Mouse (Mus musculus): ENCODE results near the gene Erc2. TPM values are rescaled to one million over a fixed set of nuclear protein-coding genes. Genes with fewer than 3 reads are reported as not detected.

Erc2 gene
- polyA plus RNA-seq, 1 experiment from 2014 or later = 9.2 TPM

GRCm38 (mm10) chr14:28300095-28300494, 677.9 kb downstream of the Erc2 start:
- peaks cover 3% of the 10 kb centered on the region; the same call in 1 of the 2 replicates for H3K27me3 ChIP-seq
- no peak overlapping the region for H3K4me2 ChIP-seq (replicated peaks)
- no peaks in the 10 kb centered on the region for H3K9me3 ChIP-seq
- no peak overlapping the region for H3K27ac ChIP-seq
- no peak overlapping the region for H3K9ac ChIP-seq
- H3K36me3 ChIP-seq = no peaks in the 10 kb centered on the region
- 42% methylated on average over 6 of the region's 6 CpGs for WGBS
- no peak for ATAC-seq (ENCODE audit: low FRiP score, low read depth)
- no peak overlapping the region for H3K4me3 ChIP-seq
- H3K4me1 ChIP-seq = peaks cover 19% of the 10 kb centered on the region

- no peak overlapping the region for H3K4me3 ChIP-seq
- H3K4me1 ChIP-seq = peaks cover 7% of the 10 kb centered on the region; the same call in 1 of the 2 replicates
- H3K9ac ChIP-seq = no peak overlapping the region
- peaks cover 2% of the 10 kb centered on the region; the same call in 1 of the 2 replicates for H3K27me3 ChIP-seq
- WGBS = 48% methylated on average over 5 of the region's 5 CpGs
- H3K4me2 ChIP-seq (replicated peaks) = no peak overlapping the region
- H3K27ac ChIP-seq = no peak overlapping the region
- no peaks in the 10 kb centered on the region for H3K9me3 ChIP-seq
- no peak for ATAC-seq (ENCODE audit: low FRiP score, low read depth)
- H3K36me3 ChIP-seq = no peaks in the 10 kb centered on the region
Observed at GRCm38 (mm10) chr14:28301251-28301650, 679.0 kb downstream of the Erc2 start.

- Histone ChIP-seq H3K27me3 (no peaks in the 10 kb centered on the region), H3K27ac (no peak overlapping the region), H3K4me2 (replicated peaks) (no peak overlapping the region), H3K4me1 (peaks cover 7% of the 10 kb centered on the region; the same call in 1 of the 2 replicates), H3K9me3 (no peaks in the 10 kb centered on the region), H3K4me3 (no peak overlapping the region), H3K36me3 (no peaks in the 10 kb centered on the region), H3K9ac (no peak overlapping the region)
- ATAC-seq (ENCODE audit: low FRiP score, low read depth) = no peak
- WGBS = 76% methylated on average over 5 of the region's 5 CpGs
Observed at GRCm38 (mm10) chr14:28304131-28304530, 681.9 kb downstream of the Erc2 start.

- no peak for ATAC-seq (ENCODE audit: low FRiP score, low read depth)
- Histone ChIP-seq H3K4me1 (peaks cover 8% of the 10 kb centered on the region; the same call in 1 of the 2 replicates), H3K4me3 (no peak overlapping the region), H3K9me3 (no peaks in the 10 kb centered on the region), H3K27me3 (no peaks in the 10 kb centered on the region), H3K9ac (no peak overlapping the region), H3K36me3 (no peaks in the 10 kb centered on the region), H3K27ac (no peak overlapping the region), H3K4me2 (replicated peaks) (no peak overlapping the region)
- WGBS = 78% methylated on average over 1 of the region's 1 CpGs
Observed at GRCm38 (mm10) chr14:28308661-28309060, 686.4 kb downstream of the Erc2 start.

- 87% methylated on average over 7 of the region's 7 CpGs for WGBS
Observed at GRCm38 (mm10) chr14:28316851-28317250, 694.6 kb downstream of the Erc2 start.

GRCm38 (mm10) chr14:28321916-28322534, 699.8 kb downstream of the Erc2 start:
- H3K36me3 ChIP-seq = no peaks in the 10 kb centered on the region
- no peak overlapping the region for H3K9ac ChIP-seq
- ATAC-seq (ENCODE audit: low FRiP score, low read depth) = no peak
- no peaks in the 10 kb centered on the region for H3K27me3 ChIP-seq
- no peak overlapping the region for H3K27ac ChIP-seq
- WGBS = 92% methylated on average over 5 of the region's 5 CpGs
- H3K4me1 ChIP-seq = peaks cover 25% of the 10 kb centered on the region
- no peaks in the 10 kb centered on the region for H3K9me3 ChIP-seq
- H3K4me3 ChIP-seq = no peak overlapping the region
- no peak overlapping the region for H3K4me2 ChIP-seq (replicated peaks)

More at GRCm38 (mm10) chr14:28316851-28317250, 694.6 kb downstream of the Erc2 start:
- no peak overlapping the region for H3K4me2 ChIP-seq (replicated peaks)
- no peak overlapping the region for H3K9ac ChIP-seq
- no peaks in the 10 kb centered on the region for H3K36me3 ChIP-seq
- no peak overlapping the region for H3K27ac ChIP-seq
- H3K9me3 ChIP-seq = no peaks in the 10 kb centered on the region
- H3K27me3 ChIP-seq = no peaks in the 10 kb centered on the region
- no peak for ATAC-seq (ENCODE audit: low FRiP score, low read depth)
- no peak overlapping the region for H3K4me3 ChIP-seq
- peaks cover 3% of the 10 kb centered on the region for H3K4me1 ChIP-seq

GRCm38 (mm10) chr14:28323243-28323642, 701.0 kb downstream of the Erc2 start:
- no peaks in the 10 kb centered on the region for H3K27me3 ChIP-seq
- H3K4me1 ChIP-seq = peaks cover 25% of the 10 kb centered on the region
- no peak overlapping the region for H3K4me3 ChIP-seq
- WGBS = 75% methylated on average over 2 of the region's 2 CpGs
- no peaks in the 10 kb centered on the region for H3K9me3 ChIP-seq
- H3K4me2 ChIP-seq (replicated peaks) = no peak overlapping the region
- no peak overlapping the region for H3K27ac ChIP-seq
- ATAC-seq (ENCODE audit: low FRiP score, low read depth) = no peak
- no peak overlapping the region for H3K9ac ChIP-seq
- H3K36me3 ChIP-seq = no peaks in the 10 kb centered on the region

- WGBS = 54% methylated on average over 2 of the region's 2 CpGs
- Histone ChIP-seq H3K4me2 (replicated peaks) (no peak overlapping the region), H3K36me3 (no peaks in the 10 kb centered on the region), H3K4me3 (no peak overlapping the region), H3K9ac (no peak overlapping the region), H3K4me1 (peaks cover 25% of the 10 kb centered on the region), H3K27ac (no peak overlapping the region), H3K9me3 (no peaks in the 10 kb centered on the region), H3K27me3 (no peaks in the 10 kb centered on the region)
- ATAC-seq (ENCODE audit: low FRiP score, low read depth) = no peak
Observed at GRCm38 (mm10) chr14:28323727-28324126, 701.5 kb downstream of the Erc2 start.

GRCm38 (mm10) chr14:28326456-28326855, 704.2 kb downstream of the Erc2 start:
- 66% methylated on average over 7 of the region's 7 CpGs for WGBS
- no peak overlapping the region for H3K4me3 ChIP-seq
- H3K27ac ChIP-seq = no peak overlapping the region
- no peaks in the 10 kb centered on the region for H3K9me3 ChIP-seq
- H3K4me2 ChIP-seq (replicated peaks) = no peak overlapping the region
- no peaks in the 10 kb centered on the region for H3K27me3 ChIP-seq
- no peaks in the 10 kb centered on the region for H3K36me3 ChIP-seq
- ATAC-seq (ENCODE audit: low FRiP score, low read depth) = no peak
- H3K9ac ChIP-seq = no peak overlapping the region
- H3K4me1 ChIP-seq = peaks cover 38% of the 10 kb centered on the region

GRCm38 (mm10) chr14:28328512-28328911, 706.3 kb downstream of the Erc2 start:
- Histone ChIP-seq H3K9ac (no peak overlapping the region), H3K9me3 (no peaks in the 10 kb centered on the region), H3K27me3 (no peaks in the 10 kb centered on the region), H3K36me3 (no peaks in the 10 kb centered on the region), H3K4me2 (replicated peaks) (no peak overlapping the region), H3K4me1 (peaks cover 56% of the 10 kb centered on the region), H3K4me3 (no peak overlapping the region), H3K27ac (no peak overlapping the region)
- 72% methylated on average over 8 of the region's 8 CpGs for WGBS
- ATAC-seq (ENCODE audit: low FRiP score, low read depth) = no peak

- ATAC-seq (ENCODE audit: low FRiP score, low read depth) = no peak
- H3K27ac ChIP-seq = no peak overlapping the region
- WGBS = 69% methylated on average over 5 of the region's 5 CpGs
- H3K36me3 ChIP-seq = no peaks in the 10 kb centered on the region
- H3K9me3 ChIP-seq = no peaks in the 10 kb centered on the region
- H3K4me2 ChIP-seq (replicated peaks) = no peak overlapping the region
- H3K4me3 ChIP-seq = no peak overlapping the region
- H3K4me1 ChIP-seq = peaks cover 52% of the 10 kb centered on the region
- no peak overlapping the region for H3K9ac ChIP-seq
- H3K27me3 ChIP-seq = no peaks in the 10 kb centered on the region
Observed at GRCm38 (mm10) chr14:28331108-28331507, 708.9 kb downstream of the Erc2 start.

- Histone ChIP-seq H3K9ac (no peak overlapping the region), H3K36me3 (no peaks in the 10 kb centered on the region), H3K9me3 (no peaks in the 10 kb centered on the region), H3K27me3 (no peaks in the 10 kb centered on the region), H3K27ac (no peak overlapping the region), H3K4me2 (replicated peaks) (no peak overlapping the region), H3K4me1 (peaks cover 43% of the 10 kb centered on the region), H3K4me3 (no peak overlapping the region)
- no peak for ATAC-seq (ENCODE audit: low FRiP score, low read depth)
- WGBS = 17% methylated on average over 3 of the region's 3 CpGs
Observed at GRCm38 (mm10) chr14:28332351-28332953, 710.2 kb downstream of the Erc2 start.

- H3K9me3 ChIP-seq = no peaks in the 10 kb centered on the region
- no peak overlapping the region for H3K4me3 ChIP-seq
- WGBS = 93% methylated on average over 3 of the region's 3 CpGs
- ATAC-seq (ENCODE audit: low FRiP score, low read depth) = no peak
- no peak overlapping the region for H3K4me2 ChIP-seq (replicated peaks)
- peaks cover 5% of the 10 kb centered on the region for H3K4me1 ChIP-seq
- H3K27me3 ChIP-seq = no peaks in the 10 kb centered on the region
- no peak overlapping the region for H3K27ac ChIP-seq
- no peak overlapping the region for H3K9ac ChIP-seq
- no peaks in the 10 kb centered on the region for H3K36me3 ChIP-seq
Observed at GRCm38 (mm10) chr14:28339146-28339545, 716.9 kb downstream of the Erc2 start.

Data from limb, embryonic 13.5 days (tissue).